Comparison of ENCODE assay signal across 19 mouse cellular contexts in the genomic region with DNA sequence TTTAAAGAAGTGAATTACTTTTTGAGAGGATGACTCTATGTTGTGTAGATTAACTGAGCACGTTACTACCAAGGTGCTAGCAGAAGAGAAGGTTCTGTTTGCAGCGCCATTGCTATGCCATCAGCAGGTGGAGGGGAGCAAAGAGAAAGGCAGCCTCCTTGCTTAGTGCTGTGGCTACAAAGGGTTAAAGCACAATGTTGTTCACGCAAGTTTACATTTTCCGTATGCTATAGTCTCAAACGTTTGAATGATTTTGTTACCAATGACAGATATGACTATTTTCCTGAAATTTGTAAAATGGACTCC.
DNase-seq lines count a peak whose midpoint lies in the region; ATAC-seq lines count a peak whose summit lies in the region.
"Had no signal": no experiment of that assay in that cellular context is flagged by ENCODE, and none has a peak within 500 bp of the region (broad histone marks: within the 10 kb centered on the region; RNA-seq: fewer than 3 reads in every experiment).

No protein-coding gene starts in this region.

- no peaks in the 10 kb centered on the region for H3K36me3 ChIP-seq in embryonic facial prominence, embryonic 10.5 days (replicated peaks)
- no peaks in the 10 kb centered on the region for H3K36me3 ChIP-seq in forebrain, embryonic 12.5 days (replicated peaks)
- H3K36me3 ChIP-seq in hindbrain, embryonic 15.5 days, result no peaks in the 10 kb centered on the region
- no peaks in the 10 kb centered on the region for H3K36me3 ChIP-seq in midbrain, embryonic 13.5 days
- H3K36me3 ChIP-seq in kidney, embryonic 16.5 days (ENCODE audit: insufficient read depth, low read length), result no peaks in the 10 kb centered on the region
- H3K36me3 ChIP-seq: embryonic facial prominence, embryonic 12.5 days; heart, embryonic 13.5 days; liver, embryonic 12.5 days; lung, embryonic 15.5 days had no signal

- DNase-seq in embryonic facial prominence, embryonic 10.5 days (ENCODE audit: low spot score), result no peak
- no peak for DNase-seq in spleen, postnatal 14 days (ENCODE audit: low spot score in 2 of 2)
- DNase-seq in heart, adult 8-10 months (ENCODE audit: low spot score), result no peak
- DNase-seq in adrenal gland, postnatal 14 days, result no peak
- DNase-seq: adrenal gland, adult 2 months; cerebellum, adult 11-12 months; cerebellum, postnatal 36 days; heart, postnatal 4 days; kidney, adult 18-20 months; kidney, postnatal 4 days; thymus, postnatal 25 days had no signal

- peaks cover 51% of the 10 kb centered on the region for H3K4me1 ChIP-seq in embryonic facial prominence, embryonic 10.5 days
- peaks cover 33% of the 10 kb centered on the region for H3K4me1 ChIP-seq in forebrain, embryonic 12.5 days
- peaks cover 12% of the 10 kb centered on the region for H3K4me1 ChIP-seq in hindbrain, embryonic 15.5 days (replicated peaks)
- H3K4me1 ChIP-seq in midbrain, embryonic 13.5 days (replicated peaks), result peaks cover 35% of the 10 kb centered on the region
- H3K4me1 ChIP-seq in kidney, embryonic 16.5 days (ENCODE audit: insufficient read depth, low read length), result peaks cover 11% of the 10 kb centered on the region; the same call in 1 of the 2 replicates
- H3K4me1 ChIP-seq: liver, embryonic 12.5 days had no signal

- H3K27ac ChIP-seq in embryonic facial prominence, embryonic 10.5 days (replicated peaks), result peak overlapping the region; percentile 80; the same call in 1 of the 2 replicates
- peak overlapping the region; percentile 80; the same call in 1 of the 2 replicates for H3K27ac ChIP-seq in forebrain, embryonic 12.5 days
- no peak overlapping the region for H3K27ac ChIP-seq in hindbrain, embryonic 15.5 days (replicated peaks)
- H3K27ac ChIP-seq in midbrain, embryonic 13.5 days, result peak overlapping the region; percentile 68
- no peak overlapping the region for H3K27ac ChIP-seq in kidney, embryonic 16.5 days (ENCODE audit: low read length)
- H3K27ac ChIP-seq: embryonic facial prominence, embryonic 12.5 days; heart, embryonic 13.5 days; liver, embryonic 12.5 days; lung, embryonic 15.5 days had no signal

- no peak for ATAC-seq in forebrain, embryonic 12.5 days (ENCODE audit: low FRiP score)
- ATAC-seq in hindbrain, embryonic 15.5 days (ENCODE audit: low FRiP score, low read depth), result peak; percentile 46; the same call in 1 of the 2 replicates
- ATAC-seq in midbrain, embryonic 13.5 days, result no peak
- ATAC-seq in kidney, embryonic 16.5 days (ENCODE audit: low FRiP score, low TSS enrichment), result no peak
- ATAC-seq: liver, embryonic 12.5 days had no signal

- H3K9me3 ChIP-seq in embryonic facial prominence, embryonic 10.5 days, result no peaks in the 10 kb centered on the region
- no peaks in the 10 kb centered on the region for H3K9me3 ChIP-seq in forebrain, embryonic 12.5 days
- no peaks in the 10 kb centered on the region for H3K9me3 ChIP-seq in hindbrain, embryonic 15.5 days
- H3K9me3 ChIP-seq in midbrain, embryonic 13.5 days, result no peaks in the 10 kb centered on the region
- no peaks in the 10 kb centered on the region for H3K9me3 ChIP-seq in kidney, embryonic 16.5 days (ENCODE audit: low read length)
- H3K9me3 ChIP-seq: embryonic facial prominence, embryonic 12.5 days; heart, embryonic 13.5 days; liver, embryonic 12.5 days; lung, embryonic 15.5 days had no signal

- peak overlapping the region; percentile 44 for H3K4me2 ChIP-seq in forebrain, embryonic 12.5 days
- H3K4me2 ChIP-seq in hindbrain, embryonic 15.5 days, result peak overlapping the region; percentile 44
- H3K4me2 ChIP-seq in midbrain, embryonic 13.5 days (replicated peaks), result peak overlapping the region; percentile 51
- no peak overlapping the region for H3K4me2 ChIP-seq in kidney, embryonic 16.5 days (replicated peaks; ENCODE audit: low read depth, low read length)
- H3K4me2 ChIP-seq: embryonic facial prominence, embryonic 12.5 days; heart, embryonic 13.5 days; liver, embryonic 12.5 days; lung, embryonic 15.5 days had no signal

- 68% methylated on average over 5 of the region's 5 CpGs for WGBS in embryonic facial prominence, embryonic 10.5 days
- WGBS in forebrain, embryonic 12.5 days, result 15% methylated on average over 5 of the region's 5 CpGs
- 49% methylated on average over 5 of the region's 5 CpGs for WGBS in hindbrain, embryonic 15.5 days
- WGBS in midbrain, embryonic 13.5 days, result 21% methylated on average over 5 of the region's 5 CpGs
- WGBS in kidney, embryonic 16.5 days, result 74% methylated on average over 5 of the region's 5 CpGs

- no peak overlapping the region for H3K9ac ChIP-seq in forebrain, embryonic 12.5 days
- H3K9ac ChIP-seq in hindbrain, embryonic 15.5 days, result no peak overlapping the region
- no peak overlapping the region for H3K9ac ChIP-seq in midbrain, embryonic 13.5 days (replicated peaks)
- no peak overlapping the region for H3K9ac ChIP-seq in kidney, embryonic 16.5 days (replicated peaks; ENCODE audit: low read length)
- H3K9ac ChIP-seq: embryonic facial prominence, embryonic 12.5 days; heart, embryonic 13.5 days; liver, embryonic 12.5 days; lung, embryonic 15.5 days had no signal

- H3K4me3 ChIP-seq in embryonic facial prominence, embryonic 10.5 days, result no peak overlapping the region
- no peak overlapping the region for H3K4me3 ChIP-seq in forebrain, embryonic 12.5 days (replicated peaks)
- H3K4me3 ChIP-seq in hindbrain, embryonic 15.5 days, result peak overlapping the region; percentile 14
- peak overlapping the region; percentile 23 for H3K4me3 ChIP-seq in midbrain, embryonic 13.5 days (replicated peaks)
- H3K4me3 ChIP-seq in kidney, embryonic 16.5 days (ENCODE audit: low read length), result no peak overlapping the region
- H3K4me3 ChIP-seq: embryonic facial prominence, embryonic 12.5 days; heart, embryonic 13.5 days; liver, embryonic 12.5 days; lung, embryonic 15.5 days had no signal

- no peaks in the 10 kb centered on the region for H3K27me3 ChIP-seq in embryonic facial prominence, embryonic 10.5 days (replicated peaks; ENCODE audit: low read depth, poor library complexity, severe bottlenecking)
- 0 out of 2 replicates have a peak, but pooled peaks cover 3% of the 10 kb centered on the region for H3K27me3 ChIP-seq in forebrain, embryonic 12.5 days
- H3K27me3 ChIP-seq in hindbrain, embryonic 15.5 days, result no peaks in the 10 kb centered on the region
- H3K27me3 ChIP-seq in midbrain, embryonic 13.5 days, result no peaks in the 10 kb centered on the region
- H3K27me3 ChIP-seq in kidney, embryonic 16.5 days (ENCODE audit: insufficient read depth, low read length), result no peaks in the 10 kb centered on the region
- H3K27me3 ChIP-seq: embryonic facial prominence, embryonic 12.5 days; heart, embryonic 13.5 days; liver, embryonic 12.5 days; lung, embryonic 15.5 days had no signal

Comparison
In these comparisons a context has a peak if more than half of its experiments do, and no peak if none do; other contexts are left out.
1. H3K27ac ChIP-seq: peak in embryonic facial prominence, embryonic 10.5 days (single experiment), forebrain, embryonic 12.5 days (single experiment) and midbrain, embryonic 13.5 days (single experiment); none in hindbrain, embryonic 15.5 days (single experiment) and kidney, embryonic 16.5 days (single experiment).
2. H3K4me3 ChIP-seq: peak in hindbrain, embryonic 15.5 days (single experiment) and midbrain, embryonic 13.5 days (single experiment); none in embryonic facial prominence, embryonic 10.5 days (single experiment), forebrain, embryonic 12.5 days (single experiment) and kidney, embryonic 16.5 days (single experiment).